Mouse (Mus musculus): ENCODE data around the gene Gas2l3.

Gas2l3 gene

GRCm38 (mm10) chr10:89400674-89401336, 43.0 kb downstream of the Gas2l3 start:
- DNase-seq (ENCODE audit: low read depth, low spot score): peak; percentile 76

GRCm38 (mm10) chr10:89395823-89396222, 47.9 kb downstream of the Gas2l3 start:
- DNase-seq (ENCODE audit: low read depth, low spot score): peak; percentile 87

- no peak for DNase-seq (ENCODE audit: low read depth, low spot score)
These were observed 48.4 kb downstream of the Gas2l3 start for GRCm38 (mm10) chr10:89395321-89395720.

- DNase-seq (ENCODE audit: low read depth, low spot score): peak; percentile 54
These were observed 51.1 kb downstream of the Gas2l3 start for GRCm38 (mm10) chr10:89392687-89393086.

- DNase-seq (ENCODE audit: low read depth, low spot score): no peak
These were observed 52.1 kb downstream of the Gas2l3 start for GRCm38 (mm10) chr10:89391571-89392163.

GRCm38 (mm10) chr10:89386461-89386860, 57.3 kb downstream of the Gas2l3 start:
- DNase-seq (ENCODE audit: low read depth, low spot score): no peak

- DNase-seq (ENCODE audit: low read depth, low spot score): peak; percentile 89
These were observed 60.3 kb downstream of the Gas2l3 start for GRCm38 (mm10) chr10:89383462-89383861.

GRCm38 (mm10) chr10:89377750-89378149, 66.0 kb downstream of the Gas2l3 start:
- DNase-seq (ENCODE audit: low read depth, low spot score): no peak

GRCm38 (mm10) chr10:89370051-89370450, 73.7 kb downstream of the Gas2l3 start:
- DNase-seq (ENCODE audit: low read depth, low spot score): peak; percentile 37

- DNase-seq (ENCODE audit: low read depth, low spot score): no peak
These were observed 84.8 kb downstream of the Gas2l3 start for GRCm38 (mm10) chr10:89358933-89359332.
